Mouse (Mus musculus): ENCODE measurements around the gene Wdr54. TPM values are rescaled to one million over a fixed set of nuclear protein-coding genes. Genes with fewer than 3 reads are reported as not detected.

The Wdr54 gene
- polyA plus RNA-seq, 1 experiment from 2014 or later = 4.2 TPM

GRCm38 (mm10) chr6:83125331-83125730 lies 30.9 kb downstream of the Wdr54 start, which contains the start of gene Ino80b:
Gene Ino80b, minus strand, starts transcription at chr6:83125431.
- Histone ChIP-seq H3K4me1 (replicated peaks) (peaks cover 28% of the 10 kb centered on the region), H3K4me2 (peak within 1 kb of the TSS; percentile 81), H3K27ac (ENCODE audit: poor library complexity, severe bottlenecking) (peak within 1 kb of the TSS; percentile 50; the same call in 1 of the 2 replicates), H3K9me3 (replicated peaks) (no peaks in the 10 kb centered on the region), H3K36me3 (no peaks in the 10 kb centered on the region), H3K9ac (peak within 1 kb of the TSS; percentile 81), H3K27me3 (replicated peaks) (no peaks in the 10 kb centered on the region), H3K4me3 (peak within 1 kb of the TSS; percentile 92)
- WGBS = 28% methylated on average over 5 of the region's 5 CpGs
- no peak for ATAC-seq (ENCODE audit: insufficient number of reproducible peaks, low FRiP score)

GRCm38 (mm10) chr6:83124851-83125312 lies 31.3 kb downstream of the Wdr54 start:
- H3K9ac ChIP-seq = peak overlapping the region; percentile 81
- no peaks in the 10 kb centered on the region for H3K27me3 ChIP-seq (replicated peaks)
- peak overlapping the region; percentile 81 for H3K4me2 ChIP-seq
- 0 out of 2 replicates have a peak, but pooled peaks cover under 1% of the 10 kb centered on the region for H3K36me3 ChIP-seq
- peak overlapping the region; percentile 50; the same call in 1 of the 2 replicates for H3K27ac ChIP-seq (ENCODE audit: poor library complexity, severe bottlenecking)
- H3K4me1 ChIP-seq (replicated peaks) = peaks cover 33% of the 10 kb centered on the region
- no peaks in the 10 kb centered on the region for H3K9me3 ChIP-seq (replicated peaks)
- no peak for ATAC-seq (ENCODE audit: insufficient number of reproducible peaks, low FRiP score)
- peak overlapping the region; percentile 92 for H3K4me3 ChIP-seq
- under 1% methylated on average over 30 of the region's 30 CpGs for WGBS

- H3K27ac ChIP-seq (ENCODE audit: poor library complexity, severe bottlenecking) = no peak overlapping the region
- peak overlapping the region; percentile 96 for H3K4me2 ChIP-seq
- no peaks in the 10 kb centered on the region for H3K9me3 ChIP-seq (replicated peaks)
- ATAC-seq (ENCODE audit: insufficient number of reproducible peaks, low FRiP score) = no peak
- peaks cover 20% of the 10 kb centered on the region for H3K36me3 ChIP-seq
- no peak overlapping the region for H3K9ac ChIP-seq
- no peak overlapping the region for H3K4me3 ChIP-seq
- no peaks in the 10 kb centered on the region for H3K27me3 ChIP-seq (replicated peaks)
- WGBS = 84% methylated on average over 5 of the region's 5 CpGs
- H3K4me1 ChIP-seq (replicated peaks) = peaks cover 41% of the 10 kb centered on the region
Observed at GRCm38 (mm10) chr6:83122961-83123360, 33.2 kb downstream of the Wdr54 start.

- no peaks in the 10 kb centered on the region for H3K9me3 ChIP-seq (replicated peaks)
- H3K27ac ChIP-seq (ENCODE audit: poor library complexity, severe bottlenecking) = peak overlapping the region; percentile 92
- H3K4me1 ChIP-seq (replicated peaks) = peaks cover 41% of the 10 kb centered on the region
- peak; percentile 53 for ATAC-seq (ENCODE audit: insufficient number of reproducible peaks, low FRiP score)
- peak overlapping the region; percentile 86 for H3K9ac ChIP-seq
- no peaks in the 10 kb centered on the region for H3K27me3 ChIP-seq (replicated peaks)
- peak overlapping the region; percentile 96 for H3K4me2 ChIP-seq
- WGBS = 2% methylated on average over 52 of the region's 52 CpGs
- H3K36me3 ChIP-seq = peaks cover 28% of the 10 kb centered on the region
- peak overlapping the region; percentile 79 for H3K4me3 ChIP-seq
Observed at GRCm38 (mm10) chr6:83121863-83122710, 34.1 kb downstream of the Wdr54 start.

GRCm38 (mm10) chr6:83120930-83121862 lies 35.0 kb downstream of the Wdr54 start, which contains the start of gene Wbp1:
Gene Wbp1, minus strand, starts transcription at chr6:83121559.
- peak within 1 kb of the TSS; percentile 79 for H3K4me3 ChIP-seq
- no peaks in the 10 kb centered on the region for H3K9me3 ChIP-seq (replicated peaks)
- H3K4me2 ChIP-seq = peak within 1 kb of the TSS; percentile 96
- peak within 1 kb of the TSS; percentile 88 for H3K9ac ChIP-seq
- WGBS = under 1% methylated on average over 38 of the region's 38 CpGs
- peaks cover 50% of the 10 kb centered on the region for H3K4me1 ChIP-seq (replicated peaks)
- peaks cover 33% of the 10 kb centered on the region for H3K36me3 ChIP-seq
- H3K27me3 ChIP-seq (replicated peaks) = no peaks in the 10 kb centered on the region
- ATAC-seq (ENCODE audit: insufficient number of reproducible peaks, low FRiP score) = peak; percentile 95
- H3K27ac ChIP-seq (ENCODE audit: poor library complexity, severe bottlenecking) = peak within 1 kb of the TSS; percentile 93

GRCm38 (mm10) chr6:83119734-83120051 lies 36.5 kb downstream of the Wdr54 start:
- 86% methylated on average over 7 of the region's 7 CpGs for WGBS
- H3K9ac ChIP-seq = no peak overlapping the region
- H3K27ac ChIP-seq (ENCODE audit: poor library complexity, severe bottlenecking) = no peak overlapping the region
- peaks cover 48% of the 10 kb centered on the region for H3K4me1 ChIP-seq (replicated peaks)
- no peak overlapping the region for H3K4me3 ChIP-seq
- H3K4me2 ChIP-seq = peak overlapping the region; percentile 90
- H3K36me3 ChIP-seq = peaks cover 33% of the 10 kb centered on the region
- no peaks in the 10 kb centered on the region for H3K9me3 ChIP-seq (replicated peaks)
- ATAC-seq (ENCODE audit: insufficient number of reproducible peaks, low FRiP score) = no peak
- H3K27me3 ChIP-seq (replicated peaks) = no peaks in the 10 kb centered on the region

GRCm38 (mm10) chr6:83118825-83119733 lies 37.1 kb downstream of the Wdr54 start:
- H3K36me3 ChIP-seq = peaks cover 33% of the 10 kb centered on the region
- no peak overlapping the region for H3K4me3 ChIP-seq
- H3K4me1 ChIP-seq (replicated peaks) = peaks cover 48% of the 10 kb centered on the region
- H3K27me3 ChIP-seq (replicated peaks) = no peaks in the 10 kb centered on the region
- 75% methylated on average over 14 of the region's 14 CpGs for WGBS
- no peak overlapping the region for H3K9ac ChIP-seq
- no peak overlapping the region for H3K27ac ChIP-seq (ENCODE audit: poor library complexity, severe bottlenecking)
- H3K9me3 ChIP-seq (replicated peaks) = no peaks in the 10 kb centered on the region
- no peak overlapping the region for H3K4me2 ChIP-seq
- no peak for ATAC-seq (ENCODE audit: insufficient number of reproducible peaks, low FRiP score)

- 83% methylated on average over 11 of the region's 11 CpGs for WGBS
- H3K9me3 ChIP-seq (replicated peaks) = no peaks in the 10 kb centered on the region
- H3K27ac ChIP-seq (ENCODE audit: poor library complexity, severe bottlenecking) = no peak overlapping the region
- no peak overlapping the region for H3K4me2 ChIP-seq
- H3K36me3 ChIP-seq = peaks cover 33% of the 10 kb centered on the region
- no peaks in the 10 kb centered on the region for H3K27me3 ChIP-seq (replicated peaks)
- no peak for ATAC-seq (ENCODE audit: insufficient number of reproducible peaks, low FRiP score)
- H3K4me3 ChIP-seq = no peak overlapping the region
- H3K4me1 ChIP-seq (replicated peaks) = peaks cover 43% of the 10 kb centered on the region
- H3K9ac ChIP-seq = no peak overlapping the region
Observed at GRCm38 (mm10) chr6:83118369-83118768, 37.8 kb downstream of the Wdr54 start.

- WGBS = 89% methylated on average over 13 of the region's 13 CpGs
- peaks cover 38% of the 10 kb centered on the region for H3K4me1 ChIP-seq (replicated peaks)
- H3K4me3 ChIP-seq = no peak overlapping the region
Observed at GRCm38 (mm10) chr6:83117616-83118015, 38.6 kb downstream of the Wdr54 start.

GRCm38 (mm10) chr6:83117165-83117438 lies 39.1 kb downstream of the Wdr54 start:
- 91% methylated on average over 4 of the region's 4 CpGs for WGBS
- H3K27ac ChIP-seq (ENCODE audit: poor library complexity, severe bottlenecking) = no peak overlapping the region
- ATAC-seq (ENCODE audit: insufficient number of reproducible peaks, low FRiP score) = no peak
- H3K36me3 ChIP-seq = peaks cover 33% of the 10 kb centered on the region
- no peaks in the 10 kb centered on the region for H3K9me3 ChIP-seq (replicated peaks)
- 0 out of 2 replicates have a peak overlapping the region, but pooled peaks have one; percentile 3 for H3K4me3 ChIP-seq
- peaks cover 36% of the 10 kb centered on the region for H3K4me1 ChIP-seq (replicated peaks)
- H3K4me2 ChIP-seq = peak overlapping the region; percentile 93; the same call in 1 of the 2 replicates
- 0 out of 2 replicates have a peak overlapping the region, but pooled peaks have one; percentile 86 for H3K9ac ChIP-seq
- no peaks in the 10 kb centered on the region for H3K27me3 ChIP-seq (replicated peaks)

More at GRCm38 (mm10) chr6:83117616-83118015, 38.6 kb downstream of the Wdr54 start:
- H3K27ac ChIP-seq (ENCODE audit: poor library complexity, severe bottlenecking) = no peak overlapping the region
- H3K9ac ChIP-seq = no peak overlapping the region
- peaks cover 33% of the 10 kb centered on the region for H3K36me3 ChIP-seq
- no peak for ATAC-seq (ENCODE audit: insufficient number of reproducible peaks, low FRiP score)
- no peaks in the 10 kb centered on the region for H3K27me3 ChIP-seq (replicated peaks)
- H3K4me2 ChIP-seq = no peak overlapping the region
- H3K9me3 ChIP-seq (replicated peaks) = no peaks in the 10 kb centered on the region
